Mouse (Mus musculus) liver, embryonic 14.5 days (tissue): ENCODE measurements at regions not wholly inside any gene's neighbourhood (a gene's known extent, or its start where the extent isn't known, plus 50 kb on each side); places are given as distances from the start of the nearest gene placed in this dataset.

Experiments used
- ATAC-seq: fragments of 200-750 bp; cut with Nextera tagmentation; 2 replicates; pipeline ENCODE4 v1.8.0; 2017; ENCODE audit warnings: moderate number of reproducible peaks, mild to moderate bottlenecking, moderate library complexity; ENCODE audit not compliant: insufficient read depth
- DNase-seq, 3 experiments: peaks; one replicate each; pipeline ENCODE4 v3.0.0-alpha.2; 2012 to 2013; ENCODE audit warnings: low read depth in 3 of 3, low spot score in 3 of 3
- H3K27ac ChIP-seq: fragments of 300-500 bp; sonication (generic); 2 replicates; pipeline ENCODE4 v1.5.1; 2014; ENCODE audit warnings: moderate library complexity, mild to moderate bottlenecking, control low read depth, inconsistent platforms
- H3K27me3 ChIP-seq: fragments of 300-500 bp; sonication (generic); 2 replicates; pipeline ENCODE4 v1.6.1; 2014; ENCODE audit warnings: mild to moderate bottlenecking, low read length, moderate library complexity; ENCODE audit not compliant: control insufficient read depth, insufficient read depth
- H3K36me3 ChIP-seq: fragments of 300-500 bp; sonication (generic); replicated peaks from 2 replicates; pipeline ENCODE4 v1.6.1; 2014; ENCODE audit warnings: low read depth; ENCODE audit not compliant: control insufficient read depth, insufficient read depth
- H3K4me1 ChIP-seq, 2 experiments: fragments of 200-500 bp in 1 of 2; fragments of 300-500 bp in 1 of 2; sonication (generic) in 1 of 2; replicated peaks; 2 replicates each; pipeline ENCODE4 v1.6.1; 2012 to 2014; ENCODE audit warnings: antibody characterized with exemption in 1 of 2, inconsistent platforms in 1 of 2, low read length in 1 of 2; ENCODE audit not compliant: control insufficient read depth in 2 of 2, insufficient read depth in 2 of 2
- H3K4me2 ChIP-seq: fragments of 300-500 bp; sonication (generic); 2 replicates; pipeline ENCODE4 v1.6.1; 2014; ENCODE audit warnings: low read depth, mild to moderate bottlenecking, control low read depth, moderate library complexity
- H3K4me3 ChIP-seq, 2 experiments: fragments of 200-500 bp in 1 of 2; fragments of 300-500 bp in 1 of 2; sonication (generic) in 1 of 2; 2 replicates each; pipeline ENCODE4 v1.5.1; 2012 to 2014; ENCODE audit warnings: low read depth in 2 of 2, low read length in 2 of 2, mild to moderate bottlenecking in 2 of 2, control low read depth in 1 of 2, inconsistent platforms in 1 of 2, moderate library complexity in 1 of 2; ENCODE audit not compliant: insufficient read depth in 1 of 2
- H3K9ac ChIP-seq: fragments of 300-500 bp; sonication (generic); replicated peaks from 2 replicates; pipeline ENCODE4 v1.6.1; 2014; ENCODE audit warnings: mild to moderate bottlenecking, control low read depth, moderate library complexity
- H3K9me3 ChIP-seq: fragments of 300-500 bp; sonication (generic); 2 replicates; pipeline ENCODE4 v1.6.1; 2016; ENCODE audit warnings: low read length, mixed read lengths; ENCODE audit not compliant: control insufficient read depth
- CTCF ChIP-seq: IDR thresholded peaks from 2 replicates; pipeline ENCODE4 v1.5.1; 2016; ENCODE audit warnings: antibody characterized with exemption, low read depth, control low read depth
- EP300 ChIP-seq: IDR thresholded peaks from 2 replicates; pipeline ENCODE4 v1.6.1; 2016; ENCODE audit warnings: antibody characterized with exemption, low read depth
- WGBS: fragments of 180-500 bp; shearing (Covaris S2); extraction: QIAGEN DNeasy Blood & Tissue Kit; methylation state at CpG from one replicate; pipeline ENCODE4 v1.1.7; 2014; ENCODE audit not compliant: insufficient replicate concordance; 5-methylcytosine and 5-hydroxymethylcytosine counted together

DNA sequence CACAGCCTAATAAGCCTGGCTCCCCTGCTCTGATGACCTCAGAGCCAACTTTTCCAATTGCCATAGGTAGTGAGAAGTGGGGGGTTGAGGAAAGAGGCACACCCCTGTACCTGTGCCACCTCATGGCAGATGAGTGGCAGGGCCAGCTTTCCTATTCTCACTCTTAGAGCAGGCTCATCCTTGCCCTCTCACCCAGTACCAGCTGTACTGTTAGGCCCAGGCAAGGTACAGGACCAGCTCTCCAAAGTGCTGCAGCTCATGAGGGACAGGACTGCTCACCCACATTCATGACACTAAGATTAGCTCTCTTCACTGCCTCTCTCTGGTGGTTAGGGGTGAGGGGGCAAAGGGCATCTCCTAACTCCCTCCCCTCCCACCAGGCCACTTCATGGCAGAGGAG is 1854.4 kb upstream of the 5930422O12Rik start:
- TF ChIP-seq CTCF, result no peak
- TF ChIP-seq EP300, result no peak
- no peak for ATAC-seq
- H3K27me3 ChIP-seq, result no peaks in the 10 kb centered on the region
- H3K9ac ChIP-seq, result no peak overlapping the region
- no peak overlapping the region for H3K27ac ChIP-seq
- H3K36me3 ChIP-seq, result no peaks in the 10 kb centered on the region
- H3K9me3 ChIP-seq, result no peaks in the 10 kb centered on the region
- H3K4me1 ChIP-seq, result no peaks in the 10 kb centered on the region
- no peak overlapping the region for H3K4me3 ChIP-seq
- H3K4me2 ChIP-seq, result no peak overlapping the region
- no peak for DNase-seq

DNA sequence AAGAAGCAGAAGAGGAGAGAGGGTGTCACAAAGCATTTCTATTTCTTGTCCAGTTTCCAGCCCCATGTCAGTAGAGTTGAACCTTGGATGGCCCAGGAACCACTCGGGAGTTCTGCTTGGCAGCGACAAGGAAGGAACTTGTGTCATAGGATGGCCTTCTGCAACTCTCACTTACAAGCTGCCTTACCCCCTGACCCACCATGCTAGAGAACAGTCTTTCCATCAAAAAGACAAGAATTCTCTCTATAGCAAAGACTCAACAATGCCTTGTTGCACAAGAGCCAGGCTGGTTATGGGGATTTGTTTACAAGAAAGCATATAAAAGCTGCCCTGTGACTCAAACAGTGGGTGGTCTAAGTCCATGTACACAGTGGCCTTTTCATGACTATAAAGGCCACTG is 1852.4 kb upstream of the 5930422O12Rik start:
- ATAC-seq (no peak), DNase-seq (no peak)
- H3K27ac ChIP-seq, result no peak overlapping the region
- WGBS, result 51% methylated on average over 2 of the region's 2 CpGs
- H3K4me3 ChIP-seq, result no peak overlapping the region
- no peaks in the 10 kb centered on the region for H3K36me3 ChIP-seq
- no peaks in the 10 kb centered on the region for H3K9me3 ChIP-seq
- H3K4me2 ChIP-seq, result no peak overlapping the region
- TF ChIP-seq EP300 (no peak), CTCF (no peak)
- no peak overlapping the region for H3K9ac ChIP-seq
- no peaks in the 10 kb centered on the region for H3K4me1 ChIP-seq
- no peaks in the 10 kb centered on the region for H3K27me3 ChIP-seq

DNA sequence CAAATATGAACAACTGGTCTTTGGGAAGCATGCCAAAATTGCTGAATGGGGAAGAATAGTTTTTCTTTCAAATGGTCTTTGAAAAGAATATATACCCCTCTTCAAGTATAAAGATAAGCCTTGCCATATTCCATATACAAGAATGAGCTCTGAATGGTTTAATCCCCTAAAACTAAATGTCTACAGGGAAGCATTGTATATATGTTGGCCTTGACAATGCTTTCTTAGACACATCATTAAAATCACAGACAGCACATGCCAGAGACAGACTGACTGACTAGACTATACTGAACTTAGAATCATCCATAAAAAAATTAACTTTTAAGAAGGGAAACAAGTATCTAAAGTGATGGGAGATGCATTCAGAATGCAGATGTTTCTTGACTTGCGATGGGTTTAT is 1843.8 kb upstream of the 5930422O12Rik start:
- Histone ChIP-seq H3K9me3 (no peaks in the 10 kb centered on the region), H3K36me3 (no peaks in the 10 kb centered on the region), H3K27ac (no peak overlapping the region), H3K4me3 (no peak overlapping the region), H3K4me1 (no peaks in the 10 kb centered on the region), H3K4me2 (no peak overlapping the region), H3K9ac (no peak overlapping the region), H3K27me3 (no peaks in the 10 kb centered on the region)
- ATAC-seq (no peak), DNase-seq (no peak)
- TF ChIP-seq EP300 (no peak), CTCF (no peak)
- 74% methylated on average over 1 of the region's 1 CpGs for WGBS

DNA sequence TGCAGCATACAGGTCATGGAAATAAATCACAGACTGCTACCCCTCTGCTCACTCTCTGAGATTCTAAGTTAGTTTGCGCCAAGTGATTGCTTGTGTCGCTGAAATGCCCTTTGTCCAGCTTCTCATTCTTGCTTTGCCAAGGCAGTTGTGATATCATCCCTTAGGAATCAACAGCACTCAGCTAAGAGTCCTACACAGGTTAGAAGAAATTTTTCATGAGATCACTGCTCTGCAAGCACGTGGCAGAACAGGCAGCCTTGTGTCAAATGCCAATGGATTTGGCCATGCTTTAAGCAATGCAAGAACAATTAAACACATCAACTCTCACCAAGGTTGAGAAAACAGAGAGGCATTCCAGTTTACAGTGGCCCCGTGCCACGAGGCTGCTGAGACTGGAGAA is 1829.0 kb upstream of the 5930422O12Rik start:
- TF ChIP-seq CTCF (no peak), EP300 (no peak)
- Histone ChIP-seq H3K4me1 (no peaks in the 10 kb centered on the region), H3K4me2 (no peak overlapping the region), H3K9me3 (no peaks in the 10 kb centered on the region), H3K9ac (no peak overlapping the region), H3K36me3 (no peaks in the 10 kb centered on the region), H3K27ac (no peak overlapping the region), H3K27me3 (no peaks in the 10 kb centered on the region), H3K4me3 (no peak overlapping the region)
- DNase-seq (no peak), ATAC-seq (no peak)
- 59% methylated on average over 5 of the region's 5 CpGs for WGBS

DNA sequence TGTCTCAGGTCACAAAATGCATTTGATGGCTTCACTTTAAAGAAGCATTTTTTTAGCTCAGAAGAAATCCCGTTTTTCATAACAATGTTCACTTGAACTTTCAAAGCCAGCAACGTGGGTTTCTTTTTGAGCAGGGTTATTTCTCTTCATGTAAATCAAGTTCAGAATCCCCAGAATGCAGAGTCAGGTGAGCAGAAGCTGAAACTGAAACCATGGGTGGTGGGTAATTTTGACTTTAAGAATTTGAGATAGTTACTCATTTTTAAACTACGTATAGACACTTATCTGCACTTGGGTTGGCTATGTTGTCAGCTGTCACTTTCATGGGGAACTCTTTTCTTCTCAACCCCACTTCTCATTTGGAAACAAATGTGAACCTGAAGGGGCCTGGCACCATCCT is 1827.5 kb upstream of the 5930422O12Rik start:
- Histone ChIP-seq H3K4me2 (no peak overlapping the region), H3K27me3 (no peaks in the 10 kb centered on the region), H3K36me3 (no peaks in the 10 kb centered on the region), H3K4me3 (no peak overlapping the region), H3K4me1 (no peaks in the 10 kb centered on the region), H3K27ac (no peak overlapping the region), H3K9ac (no peak overlapping the region), H3K9me3 (no peaks in the 10 kb centered on the region)
- DNase-seq (no peak), ATAC-seq (no peak)
- WGBS, result 32% methylated on average over 3 of the region's 3 CpGs
- no peak for TF ChIP-seq EP300
- no peak for TF ChIP-seq CTCF

DNA sequence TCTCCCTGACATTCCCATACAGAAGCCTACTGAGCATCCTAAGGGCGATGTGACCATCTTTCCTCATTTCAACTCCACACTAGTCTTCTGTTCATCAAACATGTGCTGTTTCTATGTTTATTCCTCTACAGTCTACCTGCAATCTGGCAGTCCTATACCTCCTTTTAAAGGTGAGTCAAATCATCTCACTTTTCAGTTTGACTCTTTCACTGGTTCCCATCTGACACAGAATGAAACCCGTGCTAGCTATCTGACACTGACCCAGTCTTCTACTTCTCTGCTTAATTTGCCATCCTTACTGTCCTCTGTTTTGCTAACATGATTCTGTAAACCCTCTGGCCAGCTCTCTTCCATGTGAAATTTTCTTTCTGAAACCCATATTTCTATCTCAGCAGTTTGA is 1812.0 kb upstream of the 5930422O12Rik start:
- Histone ChIP-seq H3K27me3 (no peaks in the 10 kb centered on the region), H3K36me3 (no peaks in the 10 kb centered on the region), H3K27ac (no peak overlapping the region), H3K4me2 (no peak overlapping the region), H3K4me3 (no peak overlapping the region), H3K9me3 (no peaks in the 10 kb centered on the region), H3K9ac (no peak overlapping the region), H3K4me1 (no peaks in the 10 kb centered on the region)
- DNase-seq (no peak), ATAC-seq (no peak)
- TF ChIP-seq CTCF (no peak), EP300 (no peak)
- 56% methylated on average over 2 of the region's 2 CpGs for WGBS
